Mouse (Mus musculus): ENCODE results near the gene Snrpa. TPM values are rescaled to one million over a fixed set of nuclear protein-coding genes. Genes with fewer than 3 reads are reported as not detected.
A peak's percentile ranks its signal among the peaks of the same experiment; 100 is the strongest.

The Snrpa gene
- total and polyA plus RNA-seq, 3 experiments = 67.1 to 233 (median 123) TPM

GRCm38 (mm10) chr7:27170981-27171380, 25.1 kb downstream of the Snrpa start:
- in situ Hi-C loops (cut with MboI; ENCODE audit: low pct_ligation_motif_present, low pct_unique_long_range_greater_than_20kb, low sequenced_read_pairs) = no loop called here
- no peak overlapping the region for H3K4me2 ChIP-seq (ENCODE audit: insufficient read depth, low read depth, poor library complexity, severe bottlenecking)
- H3K9ac ChIP-seq (ENCODE audit: insufficient read depth, low read depth) = no peak overlapping the region
- no peaks in the 10 kb centered on the region for H3K27me3 ChIP-seq (replicated peaks)
- no peaks in the 10 kb centered on the region for H3K9me3 ChIP-seq (replicated peaks; ENCODE audit: low read length)
- no peak overlapping the region; the same call in 1 of the 2 replicates for H3K27ac ChIP-seq (ENCODE audit: insufficient read depth, low read depth)
- dilution Hi-C loops (cut with MboI; ENCODE audit: extremely low pct_ligation_motif_present, extremely low pct_unique_long_range_greater_than_20kb, low sequenced_read_pairs) = no loop called here
- no peak overlapping the region for H3K4me3 ChIP-seq (replicated peaks in 1 of 3; ENCODE audit: low read depth in 2 of 3, low read length in 2 of 3, poor library complexity in 1 of 3)
- DNase-seq (ENCODE audit: extremely low read depth) = no peak
- no peaks in the 10 kb centered on the region for H3K79me2 ChIP-seq (replicated peaks; ENCODE audit: control insufficient read depth, extremely low read depth, insufficient read depth, poor library complexity, severe bottlenecking)
- TF ChIP-seq ZNF384 (IDR thresholded peaks at IDR 0.05; ENCODE audit: low read depth, low read length) (no peak), MEF2A (IDR thresholded peaks at IDR 0.05; ENCODE audit: borderline replicate concordance, low read depth, low read length) (no peak), HCFC1 (IDR thresholded peaks at IDR 0.05; ENCODE audit: low read depth, low read length) (no peak), KAT2A (IDR thresholded peaks at IDR 0.05; ENCODE audit: insufficient replicate concordance, low read length) (no peak), MXI1 (IDR thresholded peaks at IDR 0.05; ENCODE audit: low read depth, low read length) (no peak), RCOR1 (conservative IDR thresholded peaks at IDR 0.05; ENCODE audit: low read depth, low read length) (no peak), MAZ (IDR thresholded peaks at IDR 0.05; ENCODE audit: low read depth, low read length) (no peak), USF1 (IDR thresholded peaks at IDR 0.05; ENCODE audit: low read depth, low read length) (no peak), POLR2AphosphoS2 (IDR thresholded peaks at IDR 0.05; ENCODE audit: low read depth, low read length) (no peak), JUND (conservative IDR thresholded peaks at IDR 0.05; ENCODE audit: low read depth, low read length) (no peak), EP300 (IDR thresholded peaks at IDR 0.05; ENCODE audit: low read length) (no peak), CHD1 (IDR thresholded peaks at IDR 0.05; ENCODE audit: low read depth, low read length) (no peak), ETS1 (conservative IDR thresholded peaks at IDR 0.05; ENCODE audit: low read depth, low read length) (no peak)
- H3K4me1 ChIP-seq (ENCODE audit: control insufficient read depth in 1 of 2, insufficient read depth in 2 of 2) = peaks cover 18 to 82% of the 10 kb centered on the region in 2 experiments
- H3K36me3 ChIP-seq (replicated peaks in 1 of 2; ENCODE audit: control insufficient read depth in 1 of 2, insufficient read depth in 1 of 2, low read length in 1 of 2) = peaks cover 50 to 71% of the 10 kb centered on the region in 2 experiments

- Histone ChIP-seq H3K27ac (ENCODE audit: insufficient read depth, low read depth) (peak overlapping the region; percentile 99), H3K79me2 (replicated peaks; ENCODE audit: control insufficient read depth, extremely low read depth, insufficient read depth, poor library complexity, severe bottlenecking) (peaks cover 25% of the 10 kb centered on the region), H3K9ac (ENCODE audit: insufficient read depth, low read depth) (peak overlapping the region; percentile 59), H3K4me2 (ENCODE audit: insufficient read depth, low read depth, poor library complexity, severe bottlenecking) (peak overlapping the region; percentile 33; the same call in 1 of the 2 replicates), H3K36me3 (replicated peaks in 1 of 2; ENCODE audit: control insufficient read depth in 1 of 2, insufficient read depth in 1 of 2, low read length in 1 of 2) (peaks cover 35 to 61% of the 10 kb centered on the region in 2 experiments), H3K9me3 (replicated peaks; ENCODE audit: low read length) (no peaks in the 10 kb centered on the region), H3K27me3 (replicated peaks) (no peaks in the 10 kb centered on the region), H3K4me1 (ENCODE audit: control insufficient read depth in 1 of 2, insufficient read depth in 2 of 2) (peaks cover 21 to 60% of the 10 kb centered on the region in 2 experiments), H3K4me3 (replicated peaks in 1 of 3; ENCODE audit: low read depth in 2 of 3, low read length in 2 of 3, poor library complexity in 1 of 3) (peak overlapping the region in 1 of 3 experiments; percentile 50)
- dilution Hi-C loops (cut with MboI; ENCODE audit: extremely low pct_ligation_motif_present, extremely low pct_unique_long_range_greater_than_20kb, low sequenced_read_pairs) (no loop called here), in situ Hi-C loops (cut with MboI; ENCODE audit: low pct_ligation_motif_present, low pct_unique_long_range_greater_than_20kb, low sequenced_read_pairs) (no loop called here)
- TF ChIP-seq GABPA (IDR thresholded peaks at IDR 0.05; ENCODE audit: insufficient replicate concordance, low read depth, low read length) = no peak
- no peak for TF ChIP-seq KAT2A (IDR thresholded peaks at IDR 0.05; ENCODE audit: insufficient replicate concordance, low read length)
- no peak for TF ChIP-seq JUN (IDR thresholded peaks at IDR 0.05; ENCODE audit: insufficient read depth, low read depth, low read length)
- no peak for TF ChIP-seq MAFK (IDR thresholded peaks at IDR 0.05; ENCODE audit: insufficient replicate concordance, low read length)
- no peak for TF ChIP-seq TCF12 (IDR thresholded peaks at IDR 0.05; ENCODE audit: low read depth, low read length)
- TF ChIP-seq ELF1 (IDR thresholded peaks at IDR 0.05; ENCODE audit: low read depth, low read length) = no peak
- TF ChIP-seq HCFC1 (IDR thresholded peaks at IDR 0.05; ENCODE audit: low read depth, low read length) = no peak
- no peak for TF ChIP-seq SIN3A (IDR thresholded peaks at IDR 0.05; ENCODE audit: low read length)
- no peak for DNase-seq (ENCODE audit: extremely low read depth)
These were observed 27.7 kb downstream of the Snrpa start for GRCm38 (mm10) chr7:27168371-27168770.

Data from CH12.LX (cell line).